Mouse (Mus musculus) MEL (cell line): ENCODE measurements around the gene Klf12. TPM values are rescaled to one million over a fixed set of nuclear protein-coding genes. Genes with fewer than 3 reads are reported as not detected.

Experiments
- DNase-seq: peaks from one replicate; pipeline ENCODE4 v3.0.0; 2011; ENCODE audit warnings: low read depth, low spot score
- H3K27ac ChIP-seq: 2 replicates; pipeline ENCODE4 v1.5.1; 2012; ENCODE audit warnings: low read depth, mild to moderate bottlenecking, control low read depth, low read length, moderate library complexity; ENCODE audit not compliant: control insufficient read depth
- H3K27me3 ChIP-seq, 2 experiments: fragments of 150-350 bp in 1 of 2; sonication (generic) in 1 of 2; 2 replicates each; pipeline ENCODE4 v1.6.1; 2012; ENCODE audit warnings: low read length in 2 of 2, mild to moderate bottlenecking in 2 of 2, improper control_type of control experiment in 1 of 2, moderate library complexity in 1 of 2; ENCODE audit not compliant: insufficient read depth in 2 of 2, control insufficient read depth in 1 of 2
- H3K36me3 ChIP-seq, 2 experiments: 2 replicates each; pipeline ENCODE4 v1.6.1; 2012 to 2014; ENCODE audit warnings: low read length in 2 of 2, improper control_type of control experiment in 1 of 2, inconsistent platforms in 1 of 2, mild to moderate bottlenecking in 1 of 2; ENCODE audit not compliant: insufficient read depth in 2 of 2, control insufficient read depth in 1 of 2
- H3K4me1 ChIP-seq, 2 experiments: fragments of 150-350 bp in 1 of 2; sonication (generic) in 1 of 2; 2 replicates each; pipeline ENCODE4 v1.6.1; 2012; ENCODE audit warnings: low read length in 2 of 2, improper control_type of control experiment in 1 of 2, mild to moderate bottlenecking in 1 of 2; ENCODE audit not compliant: insufficient read depth in 2 of 2, control insufficient read depth in 1 of 2
- H3K4me3 ChIP-seq, 2 experiments: fragments of 150-350 bp in 1 of 2; sonication (generic) in 1 of 2; 2 replicates each; pipeline ENCODE4 v1.5.1; 2012; ENCODE audit warnings: low read depth in 2 of 2, low read length in 2 of 2, mild to moderate bottlenecking in 2 of 2, moderate library complexity in 2 of 2, control low read depth in 1 of 2, improper control_type of control experiment in 1 of 2; ENCODE audit not compliant: control insufficient read depth in 1 of 2, insufficient read depth in 1 of 2
- H3K79me2 ChIP-seq: 2 replicates; pipeline ENCODE4 v1.6.1; 2012; ENCODE audit warnings: mild to moderate bottlenecking, low read length, moderate library complexity; ENCODE audit not compliant: control insufficient read depth, poor library complexity, insufficient read depth
- H3K9ac ChIP-seq: 2 replicates; pipeline ENCODE4 v1.6.1; 2012; ENCODE audit warnings: low read depth, mild to moderate bottlenecking, control low read depth, low read length, moderate library complexity; ENCODE audit not compliant: control insufficient read depth, poor library complexity, severe bottlenecking
- H3K9me3 ChIP-seq: fragments of 150-350 bp; sonication (generic); replicated peaks from 2 replicates; pipeline ENCODE4 v1.6.1; 2012; ENCODE audit warnings: mild to moderate bottlenecking, low read length, improper control_type of control experiment, moderate library complexity; ENCODE audit not compliant: insufficient read depth
- BHLHE40 ChIP-seq: IDR thresholded peaks from 2 replicates; pipeline ENCODE4 v1.6.1; 2012; ENCODE audit warnings: low read depth, mild to moderate bottlenecking, inconsistent platforms, low read length, improper control_type of control experiment, borderline replicate concordance
- CHD2 ChIP-seq: IDR thresholded peaks from 2 replicates; pipeline ENCODE4 v1.6.1; 2011; ENCODE audit warnings: low read length, improper control_type of control experiment
- CTCF ChIP-seq, 3 experiments: IDR thresholded peaks in 2 of 3; conservative IDR thresholded peaks in 1 of 3; 2 replicates each; pipeline ENCODE4 v1.5.1; 2011 to 2012; ENCODE audit warnings: low read length in 3 of 3, low read depth in 2 of 3, mild to moderate bottlenecking in 2 of 3, improper control_type of control experiment in 1 of 3, inconsistent platforms in 1 of 3, mixed read lengths in 1 of 3, moderate library complexity in 1 of 3; ENCODE audit not compliant: control insufficient read depth in 1 of 3, insufficient read depth in 1 of 3, poor library complexity in 1 of 3, severe bottlenecking in 1 of 3
- E2F4 ChIP-seq: IDR thresholded peaks from 2 replicates; pipeline ENCODE4 v1.6.1; 2011; ENCODE audit warnings: low read depth, low read length, improper control_type of control experiment, borderline replicate concordance
- EP300 ChIP-seq, 2 experiments: IDR thresholded peaks; 2 replicates each; pipeline ENCODE4 v1.6.1; 2011; ENCODE audit warnings: improper control_type of control experiment in 2 of 2, low read length in 2 of 2, low read depth in 1 of 2, mild to moderate bottlenecking in 1 of 2
- GATA1 ChIP-seq: IDR thresholded peaks from 2 replicates; pipeline ENCODE4 v1.6.1; 2011; ENCODE audit warnings: low read depth, low read length, improper control_type of control experiment
- JUND ChIP-seq: IDR thresholded peaks from 2 replicates; pipeline ENCODE4 v1.6.1; 2011; ENCODE audit warnings: low read depth, mild to moderate bottlenecking, improper control_type of control experiment, low read length
- MAX ChIP-seq: IDR thresholded peaks from 2 replicates; pipeline ENCODE4 v1.6.1; 2011; ENCODE audit warnings: low read length, improper control_type of control experiment
- MEF2A ChIP-seq: IDR thresholded peaks from 2 replicates; pipeline ENCODE4 v1.6.1; 2014; ENCODE audit warnings: low read depth, mild to moderate bottlenecking, inconsistent platforms, low read length, improper control_type of control experiment; ENCODE audit not compliant: poor library complexity, insufficient replicate concordance, severe bottlenecking; ENCODE audit errors: extremely low read depth
- POLR2AphosphoS2 ChIP-seq: IDR thresholded peaks from 2 replicates; pipeline ENCODE4 v1.6.1; 2011; ENCODE audit warnings: low read length, improper control_type of control experiment
- RAD21 ChIP-seq: IDR thresholded peaks from 2 replicates; pipeline ENCODE4 v1.6.1; 2011; ENCODE audit warnings: mild to moderate bottlenecking, low read depth, low read length, improper control_type of control experiment
- SMC3 ChIP-seq: IDR thresholded peaks from 2 replicates; pipeline ENCODE4 v1.6.1; 2011; ENCODE audit warnings: low read depth, low read length, improper control_type of control experiment
- UBTF ChIP-seq: IDR thresholded peaks from 2 replicates; pipeline ENCODE4 v1.6.1; 2012; ENCODE audit warnings: low read depth, mild to moderate bottlenecking, inconsistent platforms, low read length, improper control_type of control experiment, moderate library complexity, borderline replicate concordance; ENCODE audit not compliant: insufficient read depth
- USF1 ChIP-seq: IDR thresholded peaks from 2 replicates; pipeline ENCODE4 v1.6.1; 2014; ENCODE audit warnings: low read depth, mild to moderate bottlenecking, inconsistent platforms, low read length, improper control_type of control experiment, moderate library complexity
- USF2 ChIP-seq, 2 experiments: IDR thresholded peaks; 2 replicates each; pipeline ENCODE4 v1.6.1; 2011 to 2012; ENCODE audit warnings: improper control_type of control experiment in 2 of 2, low read length in 2 of 2, borderline replicate concordance in 1 of 2, inconsistent platforms in 1 of 2, low read depth in 1 of 2, mild to moderate bottlenecking in 1 of 2; ENCODE audit not compliant: insufficient read depth in 1 of 2
- ZMIZ1 ChIP-seq: IDR thresholded peaks from 2 replicates; pipeline ENCODE4 v1.6.1; 2012; ENCODE audit warnings: low read depth, mild to moderate bottlenecking, inconsistent platforms, low read length, improper control_type of control experiment, moderate library complexity
- ZNF384 ChIP-seq: IDR thresholded peaks from 2 replicates; pipeline ENCODE4 v1.6.1; 2012; ENCODE audit warnings: low read depth, mild to moderate bottlenecking, inconsistent platforms, low read length, improper control_type of control experiment
- polyA plus RNA-seq, 2 experiments: library from polyadenylated mRNA; stranded (reverse) in 1 of 2; unstranded in 1 of 2; fragments of >175 nt in 1 of 2; fragments of >200 nt in 1 of 2; gene quantifications; 2 replicates each; pipeline versions ENCODE4 v1.2.1 to v1.2.4; 2012; ENCODE audit warnings: low replicate concordance in 2 of 2, low read depth in 1 of 2; ENCODE audit not compliant: insufficient read length in 2 of 2, insufficient read depth in 1 of 2, missing spikeins in 1 of 2
- total RNA-seq: library from RNA; depleted of rRNA; stranded (reverse); fragments of 300-350 nt; gene quantifications from 2 replicates; pipeline ENCODE4 v1.2.3, GENCODE M21; 2012

The Klf12 gene
- total and polyA plus RNA-seq, 3 experiments, result 0.42 to 1.2 TPM; not detected in 1

GRCm38 (mm10) chr14:100126126-100126525 is 158.4 kb downstream of the Klf12 start:
- Histone ChIP-seq H3K4me3 (no peak overlapping the region), H3K9me3 (no peaks in the 10 kb centered on the region), H3K9ac (no peak overlapping the region), H3K27me3 (no peaks in the 10 kb centered on the region), H3K79me2 (no peaks in the 10 kb centered on the region), H3K4me1 (no peaks in the 10 kb centered on the region), H3K27ac (no peak overlapping the region), H3K36me3 (no peaks in the 10 kb centered on the region)
- TF ChIP-seq USF1, result no peak
- no peak for DNase-seq

DNA sequence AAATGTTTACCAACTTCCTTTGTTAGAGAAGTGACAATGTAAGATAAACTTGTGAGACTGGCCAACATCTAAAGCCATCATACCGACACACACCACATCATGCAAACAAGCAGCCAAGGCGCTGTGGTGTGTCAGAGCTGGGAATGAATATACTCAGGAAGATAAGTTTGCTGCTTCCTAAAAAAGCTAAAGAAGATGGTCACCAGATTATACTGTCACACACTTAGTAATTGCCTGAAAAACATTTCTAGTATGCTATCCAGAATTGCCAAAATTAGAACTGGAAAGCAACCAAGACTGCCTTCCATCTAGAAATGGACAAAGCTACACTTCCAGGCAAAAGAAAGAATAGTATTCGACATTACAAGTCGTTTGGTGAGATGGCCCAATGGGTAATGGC is 163.4 kb downstream of the Klf12 start:
- no peaks in the 10 kb centered on the region for H3K27me3 ChIP-seq
- no peaks in the 10 kb centered on the region for H3K79me2 ChIP-seq
- no peak overlapping the region for H3K27ac ChIP-seq
- TF ChIP-seq E2F4 (no peak), ZNF384 (no peak), POLR2AphosphoS2 (no peak), GATA1 (no peak), ZMIZ1 (no peak), JUND (no peak), BHLHE40 (no peak), MEF2A (no peak), UBTF (no peak), CHD2 (no peak), EP300 (IDR thresholded peaks at IDR 0.05; ENCODE audit: low read depth in 1 of 2, low read length in 2 of 2) (no peak), USF1 (no peak), RAD21 (no peak), CTCF (IDR thresholded peaks at IDR 0.05 in 2 of 3, conservative IDR thresholded peaks at IDR 0.05 in 1 of 3; ENCODE audit: control insufficient read depth in 1 of 3, insufficient read depth in 1 of 3, low read depth in 2 of 3, low read length in 3 of 3, poor library complexity in 1 of 3, severe bottlenecking in 1 of 3) (no peak), SMC3 (no peak), MAX (no peak), USF2 (IDR thresholded peaks at IDR 0.05; ENCODE audit: borderline replicate concordance in 1 of 2, insufficient read depth in 1 of 2, low read depth in 1 of 2, low read length in 2 of 2) (no peak)
- no peak overlapping the region for H3K9ac ChIP-seq
- no peaks in the 10 kb centered on the region for H3K9me3 ChIP-seq
- no peak for DNase-seq
- H3K4me1 ChIP-seq, result no peaks in the 10 kb centered on the region
- no peaks in the 10 kb centered on the region for H3K36me3 ChIP-seq
- no peak overlapping the region for H3K4me3 ChIP-seq
